Comparison of ENCODE assay signal across 15 mouse cellular contexts in the genomic region with DNA sequence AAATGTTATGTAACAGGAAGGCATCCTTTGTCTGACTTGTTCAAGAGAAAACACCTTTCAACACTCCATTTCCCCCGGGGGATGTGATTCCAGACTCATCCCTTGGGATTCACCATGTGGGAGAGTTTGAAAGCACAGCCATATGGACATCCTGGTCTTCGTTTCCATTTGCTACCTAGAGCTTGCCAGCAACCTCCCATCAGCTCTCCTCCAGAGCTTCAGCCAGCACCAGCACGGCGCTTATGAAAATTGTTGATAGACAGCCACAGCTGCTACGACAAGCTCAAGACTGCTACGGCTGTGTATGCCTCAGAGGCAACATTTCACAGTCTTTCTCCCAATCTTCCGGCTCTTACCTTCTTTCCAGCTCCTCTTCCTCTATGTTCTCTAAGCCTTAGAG.
DNase-seq lines count a peak whose midpoint lies in the region; ATAC-seq and TF ChIP-seq lines count a peak whose summit lies in the region.
"Had no signal": no experiment of that assay in that cellular context is flagged by ENCODE, and none has a peak within 500 bp of the region (broad histone marks: within the 10 kb centered on the region; RNA-seq: fewer than 3 reads in every experiment).

No protein-coding gene starts in this region.

- H3K27ac ChIP-seq in layer of hippocampus, adult 2 months, result no peak overlapping the region
- H3K27ac ChIP-seq: embryonic facial prominence, embryonic 13.5 days; heart, embryonic 13.5 days; midbrain, embryonic 10.5 days; neural tube, embryonic 12.5 days had no signal

- DNase-seq in frontal cortex, postnatal 10 days (ENCODE audit: low spot score in 2 of 2), result no peak
- DNase-seq in right cerebral cortex, adult 18-20 months, result peak; percentile 54
- DNase-seq in right cerebral cortex, postnatal 14 days, result no peak
- peak; percentile 13 to 51 for DNase-seq in layer of hippocampus, adult 2 months (ENCODE audit: low spot score in 2 of 2)
- no peak for DNase-seq in lung, postnatal 25 days (ENCODE audit: low spot score)
- DNase-seq: lung, adult 18-20 months; thymus, adult 18-20 months had no signal

- H3K4me3 ChIP-seq in layer of hippocampus, adult 2 months, result no peak overlapping the region
- H3K4me3 ChIP-seq: embryonic facial prominence, embryonic 13.5 days; heart, embryonic 13.5 days; midbrain, embryonic 10.5 days; neural tube, embryonic 12.5 days had no signal

- ATAC-seq in frontal cortex, adult (ENCODE audit: low TSS enrichment), result peak; percentile 98
- no peak for ATAC-seq in activated CD4-positive, CD25-positive, alpha-beta regulatory T cell, adult 4 months
- ATAC-seq in megakaryocyte-erythroid progenitor cell, adult 5-6 weeks (replicated peaks; ENCODE audit: low FRiP score, low TSS enrichment, poor library complexity, severe bottlenecking), result no peak
- ATAC-seq: inflammation-experienced regulatory T-cells, adult 6 months had no signal

- TF ChIP-seq CTCF in layer of hippocampus, adult 2 months (conservative IDR thresholded peaks at IDR 0.05), result no peak

Comparison
In these comparisons a context has a peak if more than half of its experiments do, and no peak if none do; other contexts are left out.
1. DNase-seq: peak in right cerebral cortex, adult 18-20 months (single experiment) and layer of hippocampus, adult 2 months (2 of 2); none in frontal cortex, postnatal 10 days (0 of 2), right cerebral cortex, postnatal 14 days (single experiment) and lung, postnatal 25 days (single experiment).